Mouse (Mus musculus) MN1 (cell line): ENCODE results near the gene Col9a1.

Experiments
- DNase-seq: peaks from one replicate; pipeline ENCODE4 v3.0.0-alpha.2; 2016; ENCODE audit warnings: low spot score

Col9a1 gene

GRCm38 (mm10) chr1:24177224-24177851 is at the start of gene Col9a1:
TSS of gene Col9a1 (plus strand) at chr1:24177610.
- DNase-seq = no peak

- no peak for DNase-seq
These were observed 49.5 kb upstream of the Col9a1 start for GRCm38 (mm10) chr1:24127866-24128265.

- no peak for DNase-seq
These were observed 43.6 kb upstream of the Col9a1 start for GRCm38 (mm10) chr1:24133853-24134252.

- DNase-seq = peak; percentile 34
These were observed 42.6 kb upstream of the Col9a1 start for GRCm38 (mm10) chr1:24134792-24135191.

- DNase-seq = peak; percentile 21
These were observed 40.3 kb upstream of the Col9a1 start for GRCm38 (mm10) chr1:24137133-24137532.

GRCm38 (mm10) chr1:24140555-24140954 is 36.9 kb upstream of the Col9a1 start:
- no peak for DNase-seq

- no peak for DNase-seq
These were observed 33.9 kb upstream of the Col9a1 start for GRCm38 (mm10) chr1:24143504-24143903.

- no peak for DNase-seq
These were observed 19.7 kb upstream of the Col9a1 start for GRCm38 (mm10) chr1:24157751-24158150.

- no peak for DNase-seq
These were observed 8.0 kb upstream of the Col9a1 start for GRCm38 (mm10) chr1:24169410-24169809.

GRCm38 (mm10) chr1:24171205-24171866 is 6.1 kb upstream of the Col9a1 start:
- peak; percentile 64 for DNase-seq

- no peak for DNase-seq
These were observed 5.5 kb upstream of the Col9a1 start for GRCm38 (mm10) chr1:24171898-24172297.

- no peak for DNase-seq
These were observed 4.8 kb upstream of the Col9a1 start for GRCm38 (mm10) chr1:24172656-24173055.

GRCm38 (mm10) chr1:24175761-24176160 is 1.6 kb upstream of the Col9a1 start:
- DNase-seq = no peak

GRCm38 (mm10) chr1:24179856-24180255 is 2.4 kb downstream of the Col9a1 start:
- DNase-seq = no peak

- DNase-seq = no peak
These were observed 7.6 kb downstream of the Col9a1 start for GRCm38 (mm10) chr1:24184981-24185380.

GRCm38 (mm10) chr1:24186964-24187363 is 9.6 kb downstream of the Col9a1 start:
- no peak for DNase-seq

- DNase-seq = no peak
These were observed 14.3 kb downstream of the Col9a1 start for GRCm38 (mm10) chr1:24191668-24192067.

- DNase-seq = no peak
These were observed 16.7 kb downstream of the Col9a1 start for GRCm38 (mm10) chr1:24194111-24194510.

GRCm38 (mm10) chr1:24195070-24195840 is 17.8 kb downstream of the Col9a1 start:
- no peak for DNase-seq

- no peak for DNase-seq
These were observed 18.6 kb downstream of the Col9a1 start for GRCm38 (mm10) chr1:24195951-24196517.

GRCm38 (mm10) chr1:24211621-24212385 is 34.4 kb downstream of the Col9a1 start:
- DNase-seq = no peak

- peak; percentile 14 for DNase-seq
These were observed 41.6 kb downstream of the Col9a1 start for GRCm38 (mm10) chr1:24219041-24219440.
